Mouse (Mus musculus): ENCODE data around the gene CN725425. TPM values are rescaled to one million over a fixed set of nuclear protein-coding genes. Genes with fewer than 3 reads are reported as not detected.

Gene CN725425
- polyA plus RNA-seq, 1 experiment from 2014 or later = not detected

- ATAC-seq (ENCODE audit: low FRiP score, low TSS enrichment) (no peak), DNase-seq (ENCODE audit: low spot score) (no peak)
- Histone ChIP-seq H3K9ac (ENCODE audit: low read length) (no peak overlapping the region), H3K36me3 (ENCODE audit: control insufficient read depth, insufficient read depth, low read length) (no peaks in the 10 kb centered on the region), H3K9me3 (ENCODE audit: control insufficient read depth, low read length) (no peaks in the 10 kb centered on the region), H3K4me2 (replicated peaks; ENCODE audit: low read depth) (no peak overlapping the region), H3K27ac (replicated peaks) (no peak overlapping the region), H3K4me3 (ENCODE audit: low read depth, low read length) (no peak overlapping the region), H3K4me1 (replicated peaks; ENCODE audit: control insufficient read depth, insufficient read depth) (no peaks in the 10 kb centered on the region), H3K27me3 (ENCODE audit: control insufficient read depth, insufficient read depth, low read length) (no peaks in the 10 kb centered on the region)
- 76% methylated on average over 3 of the region's 3 CpGs for WGBS
- TF ChIP-seq CTCF (IDR thresholded peaks at IDR 0.05; ENCODE audit: low read depth) (no peak), EP300 (optimal IDR thresholded peaks at IDR 0.05) (no peak)
These were observed 41.5 kb downstream of the CN725425 start for GRCm38 (mm10) chr15:91240683-91241335.

- no peak for ATAC-seq (ENCODE audit: low FRiP score, low TSS enrichment)
- no peak overlapping the region for H3K9ac ChIP-seq (ENCODE audit: low read length)
- TF ChIP-seq CTCF (IDR thresholded peaks at IDR 0.05; ENCODE audit: low read depth) = no peak
- no peak for TF ChIP-seq EP300 (optimal IDR thresholded peaks at IDR 0.05)
- H3K27me3 ChIP-seq (ENCODE audit: control insufficient read depth, insufficient read depth, low read length) = no peaks in the 10 kb centered on the region
- no peaks in the 10 kb centered on the region for H3K9me3 ChIP-seq (ENCODE audit: control insufficient read depth, low read length)
- H3K4me3 ChIP-seq (ENCODE audit: low read depth, low read length) = no peak overlapping the region
- WGBS = 67% methylated on average over 6 of the region's 6 CpGs
- no peak overlapping the region for H3K4me2 ChIP-seq (replicated peaks; ENCODE audit: low read depth)
- H3K27ac ChIP-seq (replicated peaks) = no peak overlapping the region
- no peaks in the 10 kb centered on the region for H3K4me1 ChIP-seq (replicated peaks; ENCODE audit: control insufficient read depth, insufficient read depth)
- DNase-seq (ENCODE audit: low spot score) = no peak
- H3K36me3 ChIP-seq (ENCODE audit: control insufficient read depth, insufficient read depth, low read length) = no peaks in the 10 kb centered on the region
These were observed 51.5 kb downstream of the CN725425 start for GRCm38 (mm10) chr15:91250815-91251214.

GRCm38 (mm10) chr15:91251544-91252408, 52.5 kb downstream of the CN725425 start:
- WGBS = 55% methylated on average over 9 of the region's 9 CpGs
- Histone ChIP-seq H3K4me3 (ENCODE audit: low read depth, low read length) (no peak overlapping the region), H3K9me3 (ENCODE audit: control insufficient read depth, low read length) (no peaks in the 10 kb centered on the region), H3K27me3 (ENCODE audit: control insufficient read depth, insufficient read depth, low read length) (no peaks in the 10 kb centered on the region), H3K27ac (replicated peaks) (no peak overlapping the region), H3K36me3 (ENCODE audit: control insufficient read depth, insufficient read depth, low read length) (no peaks in the 10 kb centered on the region), H3K4me2 (replicated peaks; ENCODE audit: low read depth) (no peak overlapping the region), H3K4me1 (replicated peaks; ENCODE audit: control insufficient read depth, insufficient read depth) (no peaks in the 10 kb centered on the region), H3K9ac (ENCODE audit: low read length) (no peak overlapping the region)
- DNase-seq (ENCODE audit: low spot score) = no peak
- ATAC-seq (ENCODE audit: low FRiP score, low TSS enrichment) = no peak
- no peak for TF ChIP-seq CTCF (IDR thresholded peaks at IDR 0.05; ENCODE audit: low read depth)
- TF ChIP-seq EP300 (optimal IDR thresholded peaks at IDR 0.05) = no peak

GRCm38 (mm10) chr15:91252956-91253355, 53.7 kb downstream of the CN725425 start:
- ATAC-seq (ENCODE audit: low FRiP score, low TSS enrichment) = no peak
- Histone ChIP-seq H3K4me3 (ENCODE audit: low read depth, low read length) (no peak overlapping the region), H3K4me1 (replicated peaks; ENCODE audit: control insufficient read depth, insufficient read depth) (no peaks in the 10 kb centered on the region), H3K9ac (ENCODE audit: low read length) (no peak overlapping the region), H3K4me2 (replicated peaks; ENCODE audit: low read depth) (no peak overlapping the region), H3K27me3 (ENCODE audit: control insufficient read depth, insufficient read depth, low read length) (no peaks in the 10 kb centered on the region), H3K36me3 (ENCODE audit: control insufficient read depth, insufficient read depth, low read length) (no peaks in the 10 kb centered on the region), H3K9me3 (ENCODE audit: control insufficient read depth, low read length) (no peaks in the 10 kb centered on the region), H3K27ac (replicated peaks) (no peak overlapping the region)
- TF ChIP-seq CTCF (IDR thresholded peaks at IDR 0.05; ENCODE audit: low read depth) = peak; percentile 57
- TF ChIP-seq EP300 (optimal IDR thresholded peaks at IDR 0.05) = no peak
- 48% methylated on average over 8 of the region's 8 CpGs for WGBS
- no peak for DNase-seq (ENCODE audit: low spot score)

GRCm38 (mm10) chr15:91255308-91255707, 56.0 kb downstream of the CN725425 start:
- no peak for TF ChIP-seq CTCF (IDR thresholded peaks at IDR 0.05; ENCODE audit: low read depth)
- peak; percentile 23 for TF ChIP-seq EP300 (optimal IDR thresholded peaks at IDR 0.05)
- DNase-seq (ENCODE audit: low spot score) = no peak
- peak; percentile 15; the same call in 1 of the 2 replicates for ATAC-seq (ENCODE audit: low FRiP score, low TSS enrichment)
- no peak overlapping the region for H3K4me3 ChIP-seq (ENCODE audit: low read depth, low read length)
- no peak overlapping the region for H3K9ac ChIP-seq (ENCODE audit: low read length)
- H3K36me3 ChIP-seq (ENCODE audit: control insufficient read depth, insufficient read depth, low read length) = no peaks in the 10 kb centered on the region
- 67% methylated on average over 2 of the region's 2 CpGs for whole genome bisulfite sequencing
- peak overlapping the region; percentile 35; the same call in 1 of the 2 replicates for H3K27ac ChIP-seq (replicated peaks)
- no peaks in the 10 kb centered on the region; the same call in 1 of the 2 replicates for H3K4me1 ChIP-seq (replicated peaks; ENCODE audit: control insufficient read depth, insufficient read depth)
- H3K27me3 ChIP-seq (ENCODE audit: control insufficient read depth, insufficient read depth, low read length) = no peaks in the 10 kb centered on the region
- H3K9me3 ChIP-seq (ENCODE audit: control insufficient read depth, low read length) = no peaks in the 10 kb centered on the region
- no peak overlapping the region for H3K4me2 ChIP-seq (replicated peaks; ENCODE audit: low read depth)

- 72% methylated on average over 11 of the region's 11 CpGs for WGBS
- no peak for ATAC-seq (ENCODE audit: low FRiP score, low TSS enrichment)
- TF ChIP-seq EP300 (optimal IDR thresholded peaks at IDR 0.05) (no peak), CTCF (IDR thresholded peaks at IDR 0.05; ENCODE audit: low read depth) (no peak)
- H3K4me1 ChIP-seq (replicated peaks; ENCODE audit: control insufficient read depth, insufficient read depth) = no peaks in the 10 kb centered on the region; the same call in 1 of the 2 replicates
- no peak overlapping the region for H3K4me3 ChIP-seq (ENCODE audit: low read depth, low read length)
- H3K9ac ChIP-seq (ENCODE audit: low read length) = no peak overlapping the region
- no peaks in the 10 kb centered on the region for H3K27me3 ChIP-seq (ENCODE audit: control insufficient read depth, insufficient read depth, low read length)
- no peaks in the 10 kb centered on the region for H3K9me3 ChIP-seq (ENCODE audit: control insufficient read depth, low read length)
- H3K27ac ChIP-seq (replicated peaks) = no peak overlapping the region
- no peak for DNase-seq (ENCODE audit: low spot score)
- H3K36me3 ChIP-seq (ENCODE audit: control insufficient read depth, insufficient read depth, low read length) = no peaks in the 10 kb centered on the region
- no peak overlapping the region for H3K4me2 ChIP-seq (replicated peaks; ENCODE audit: low read depth)
These were observed 57.8 kb downstream of the CN725425 start for GRCm38 (mm10) chr15:91257140-91257539.

All from stomach, postnatal 0 days (tissue).